Mouse (Mus musculus): ENCODE data around the gene Lipa.

Lipa gene

GRCm38 (mm10) chr19:34461451-34462019, 65.7 kb downstream of the Lipa start:
- no peak for DNase-seq (ENCODE audit: low spot score)

GRCm38 (mm10) chr19:34450784-34451370, 76.4 kb downstream of the Lipa start:
- no peak for DNase-seq (ENCODE audit: low spot score)

- no peak for DNase-seq (ENCODE audit: low spot score)
Measured at GRCm38 (mm10) chr19:34448851-34449250, 78.4 kb downstream of the Lipa start.

- no peak for DNase-seq (ENCODE audit: low spot score)
Measured at GRCm38 (mm10) chr19:34445410-34446012, 81.8 kb downstream of the Lipa start.

GRCm38 (mm10) chr19:34444785-34445184, 82.5 kb downstream of the Lipa start:
- DNase-seq (ENCODE audit: low spot score): no peak
